Mouse (Mus musculus) thymus, adult 2 months (tissue): Measurements from ENCODE around the gene Mical1. TPM values are rescaled to one million over a fixed set of nuclear protein-coding genes. Genes with fewer than 3 reads are reported as not detected.
"Not testable (repeated sequence)": the region's sequence is repeated elsewhere in the genome, so short reads cannot be mapped to it uniquely, and the experiment has no call there.

Experiments
- DNase-seq: peaks from one replicate; pipeline ENCODE4 v3.0.0; 2021
- H3K27ac ChIP-seq: fragments of 200-500 bp; 2 replicates; pipeline ENCODE4 v1.5.1; 2012; ENCODE audit warnings: low read length, control low read depth; ENCODE audit not compliant: control insufficient read depth, insufficient read depth
- H3K27me3 ChIP-seq: fragments of 200-500 bp; 2 replicates; pipeline ENCODE4 v1.6.1; 2012; ENCODE audit warnings: mild to moderate bottlenecking, low read length, moderate library complexity, mixed read lengths; ENCODE audit not compliant: control insufficient read depth, insufficient read depth
- H3K36me3 ChIP-seq: fragments of 200-500 bp; 2 replicates; pipeline ENCODE4 v1.6.1; 2012; ENCODE audit warnings: mild to moderate bottlenecking, low read length, moderate library complexity; ENCODE audit not compliant: control insufficient read depth, insufficient read depth
- H3K4me1 ChIP-seq: fragments of 200-500 bp; replicated peaks from 2 replicates; pipeline ENCODE4 v1.6.1; 2012; ENCODE audit warnings: low read length; ENCODE audit not compliant: control insufficient read depth, insufficient read depth
- H3K4me3 ChIP-seq: fragments of 200-500 bp; 2 replicates; pipeline ENCODE4 v1.5.1; 2012; ENCODE audit warnings: mild to moderate bottlenecking, low read length, control low read depth, moderate library complexity; ENCODE audit not compliant: control insufficient read depth, insufficient read depth
- CTCF ChIP-seq: fragments of 200-500 bp; IDR thresholded peaks from 2 replicates; pipeline ENCODE4 v1.5.1; 2012; ENCODE audit warnings: mild to moderate bottlenecking, control low read depth, low read length, moderate library complexity, borderline replicate concordance; ENCODE audit not compliant: control insufficient read depth, poor library complexity, insufficient read depth; ENCODE audit errors: extremely low read depth
- POLR2A ChIP-seq: fragments of 200-500 bp; IDR thresholded peaks from 2 replicates; pipeline ENCODE4 v1.6.1; 2012; ENCODE audit warnings: mild to moderate bottlenecking, low read length, control low read depth, moderate library complexity; ENCODE audit not compliant: control insufficient read depth, poor library complexity, insufficient read depth; ENCODE audit errors: extremely low read depth
- WGBS: fragments of 180-500 bp; shearing (Covaris S2); methylation state at CpG from one replicate; pipeline ENCODE4 v1.1.7; 2018; 5-methylcytosine and 5-hydroxymethylcytosine counted together
- polyA plus RNA-seq: library from polyadenylated mRNA; depleted of rRNA; stranded (reverse); fragments of >200 nt; gene quantifications from 2 replicates; pipeline ENCODE4 v1.2.3, GENCODE M21; 2012

Mical1 gene
- polyA plus RNA-seq, 1 experiment: 249 TPM

DNA sequence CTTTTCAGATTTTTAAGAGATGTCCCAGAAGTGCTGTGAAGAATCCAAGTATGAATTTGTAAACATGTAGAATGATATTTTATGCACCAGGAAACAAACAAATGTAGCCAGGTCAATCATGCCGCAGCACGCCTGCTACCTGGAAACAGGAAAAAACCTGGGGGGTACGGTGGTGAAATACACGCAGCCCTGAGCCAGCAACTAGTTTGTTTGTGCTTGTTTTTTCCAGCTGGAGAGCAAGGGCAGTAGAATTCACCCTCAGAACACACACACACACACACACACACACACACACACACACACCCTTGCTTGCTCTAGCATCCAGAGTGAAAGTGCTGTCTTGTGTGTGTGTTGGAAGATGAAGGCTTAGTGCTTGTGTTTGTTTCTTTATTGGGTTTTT is 15.0 kb downstream of the Mical1 start:
- Histone ChIP-seq H3K4me3 (no peak overlapping the region), H3K4me1 (peaks cover 24% of the 10 kb centered on the region), H3K27me3 (no peaks in the 10 kb centered on the region), H3K27ac (no peak overlapping the region), H3K36me3 (peaks cover 18% of the 10 kb centered on the region)
- TF ChIP-seq CTCF (no peak), POLR2A (no peak)
- 26% methylated on average over 4 of the region's 4 CpGs for WGBS
- no peak for DNase-seq

DNA sequence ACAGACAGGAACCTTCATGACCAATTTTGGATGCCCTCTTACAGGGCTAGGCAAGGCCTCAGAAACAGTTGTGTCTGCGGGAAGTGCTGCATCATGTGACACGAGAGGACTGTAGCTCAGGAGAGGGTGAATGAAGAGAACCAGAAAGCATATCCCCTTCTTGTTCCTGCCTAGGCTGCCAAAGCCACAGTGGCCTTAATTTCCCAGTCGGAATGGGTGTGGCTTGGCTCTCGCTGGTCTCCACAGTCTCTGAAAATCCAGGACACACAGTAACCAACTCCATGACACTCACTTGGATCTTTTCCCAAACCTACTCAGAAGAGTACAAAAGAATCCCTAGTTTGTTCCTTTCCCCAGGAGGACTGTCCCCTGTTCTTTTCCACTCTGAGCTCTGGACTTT is 24.8 kb downstream of the Mical1 start:
- no peak overlapping the region for H3K27ac ChIP-seq
- 86% methylated on average over 4 of the region's 4 CpGs for WGBS
- no peak for TF ChIP-seq POLR2A
- TF ChIP-seq CTCF: no peak
- H3K4me3 ChIP-seq: no peak overlapping the region
- no peaks in the 10 kb centered on the region for H3K4me1 ChIP-seq
- H3K27me3 ChIP-seq: no peaks in the 10 kb centered on the region
- no peaks in the 10 kb centered on the region for H3K36me3 ChIP-seq
- no peak for DNase-seq

DNA sequence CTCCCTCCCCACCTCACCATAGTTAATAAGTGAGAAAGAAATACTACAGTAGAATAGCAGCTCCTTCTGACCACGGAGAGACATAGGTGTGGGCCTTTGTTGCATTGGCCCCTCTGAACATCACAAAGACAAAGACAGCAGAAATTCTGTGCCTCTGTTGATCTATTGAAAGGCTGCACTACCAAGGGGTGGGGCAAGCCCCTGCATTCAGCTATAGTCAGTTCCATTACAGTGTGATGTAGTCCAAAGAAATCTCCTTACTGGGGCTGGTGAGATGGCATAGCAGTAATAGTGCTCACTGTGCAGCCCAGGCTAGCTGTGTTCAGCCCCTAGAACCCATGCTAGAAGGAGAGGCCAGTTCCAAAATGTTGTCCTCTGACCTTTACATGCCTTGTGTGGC is 28.9 kb downstream of the Mical1 start:
- TF ChIP-seq POLR2A (no peak), CTCF (no peak)
- no peak overlapping the region for H3K27ac ChIP-seq
- no peaks in the 10 kb centered on the region for H3K4me1 ChIP-seq
- no peaks in the 10 kb centered on the region for H3K36me3 ChIP-seq
- H3K27me3 ChIP-seq: no peaks in the 10 kb centered on the region
- H3K4me3 ChIP-seq: no peak overlapping the region
- 93% methylated on average over 1 of the region's 1 CpGs for WGBS
- no peak for DNase-seq

DNA sequence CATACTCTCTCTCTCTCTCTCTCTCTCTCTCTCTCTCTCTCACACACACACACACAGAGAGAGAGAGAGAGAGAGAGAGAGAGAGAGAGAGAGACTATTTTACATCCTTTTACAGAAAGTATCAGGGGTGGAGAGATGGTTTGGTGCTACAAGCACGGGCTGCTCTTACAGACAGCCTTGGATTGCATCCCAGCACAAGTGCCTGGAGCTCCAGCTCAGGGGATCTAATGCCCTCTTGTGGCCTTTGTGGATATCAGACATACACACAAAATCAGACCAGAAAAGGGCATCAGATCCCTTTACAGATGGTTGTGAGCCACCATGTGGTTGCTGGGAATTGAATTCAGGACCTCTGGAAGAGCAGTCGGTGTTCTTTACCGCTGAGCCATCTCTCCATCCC is 29.3 kb downstream of the Mical1 start:
- not testable (repeated sequence) for H3K4me1 ChIP-seq, H3K27me3 ChIP-seq, H3K36me3 ChIP-seq, H3K4me3 ChIP-seq, H3K27ac ChIP-seq
- DNase-seq: peak; percentile 64
- 4% methylated on average over 3 of the region's 3 CpGs for WGBS

DNA sequence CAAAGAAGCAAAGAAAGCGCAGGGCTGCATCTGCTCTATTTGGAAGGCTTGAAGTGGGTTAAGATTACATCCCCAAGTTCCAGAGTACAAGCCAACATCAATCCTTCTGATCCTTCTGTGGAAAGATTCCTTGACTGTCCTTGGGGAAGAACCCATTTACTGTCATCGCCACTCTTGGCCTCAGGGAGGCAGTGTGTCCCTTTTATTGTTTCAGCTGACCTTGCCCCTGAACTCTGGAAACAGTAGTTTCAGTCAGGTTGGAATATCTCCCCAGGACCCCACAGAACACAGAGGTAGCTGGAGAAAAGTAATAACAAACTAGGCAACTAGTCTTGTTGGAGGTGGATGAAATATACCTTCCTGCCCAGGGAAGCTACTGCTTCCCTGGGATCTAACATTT is 33.0 kb downstream of the Mical1 start:
- H3K4me1 ChIP-seq: no peaks in the 10 kb centered on the region
- H3K27ac ChIP-seq: no peak overlapping the region
- DNase-seq: peak; percentile 56
- TF ChIP-seq CTCF (no peak), POLR2A (no peak)
- 61% methylated on average over 2 of the region's 2 CpGs for WGBS
- H3K27me3 ChIP-seq: no peaks in the 10 kb centered on the region
- H3K36me3 ChIP-seq: no peaks in the 10 kb centered on the region
- H3K4me3 ChIP-seq: no peak overlapping the region

DNA sequence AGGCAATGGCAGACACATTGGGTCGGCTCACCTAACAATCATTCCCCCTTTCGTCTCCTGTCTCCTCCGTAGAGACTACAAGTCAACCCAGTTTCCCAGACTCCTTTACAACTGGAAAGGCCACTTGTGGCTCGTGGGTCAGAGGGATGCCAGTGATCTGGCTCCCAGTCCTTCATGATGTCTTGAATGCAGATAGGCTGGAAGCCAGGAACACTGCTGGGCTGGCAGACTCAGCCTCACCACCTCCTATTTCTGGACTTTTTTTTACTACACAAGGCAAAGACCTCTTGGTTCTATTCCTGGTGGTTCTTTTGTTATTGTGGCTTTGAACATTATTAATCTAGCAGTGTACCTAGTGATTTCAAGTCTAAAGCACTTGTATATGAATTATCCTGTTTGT is 38.2 kb downstream of the Mical1 start:
- H3K4me3 ChIP-seq: no peak overlapping the region
- H3K27ac ChIP-seq: no peak overlapping the region
- DNase-seq: no peak
- TF ChIP-seq POLR2A (no peak), CTCF (no peak)
- H3K36me3 ChIP-seq: no peaks in the 10 kb centered on the region
- WGBS: 91% methylated on average over 4 of the region's 4 CpGs
- H3K27me3 ChIP-seq: no peaks in the 10 kb centered on the region
- no peaks in the 10 kb centered on the region for H3K4me1 ChIP-seq

DNA sequence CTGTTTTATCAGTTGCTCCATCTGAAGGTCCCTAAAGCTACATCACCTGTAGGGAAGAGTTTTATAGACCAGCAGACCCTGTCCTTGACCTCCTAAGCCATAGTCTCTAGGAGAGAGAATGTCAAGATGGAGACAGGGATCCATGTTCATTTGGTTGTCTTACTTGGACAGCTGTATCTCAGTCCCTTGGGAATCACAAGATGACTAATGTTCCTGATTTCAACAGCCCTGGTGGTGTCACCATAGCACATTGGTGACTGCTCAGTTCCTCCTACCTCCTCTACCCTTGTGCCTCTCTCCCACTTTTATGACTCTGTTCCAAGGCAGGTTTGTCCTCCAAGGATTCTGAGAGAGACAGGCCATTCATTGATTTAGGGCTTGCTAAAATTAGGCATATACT is 38.8 kb downstream of the Mical1 start:
- no peaks in the 10 kb centered on the region for H3K27me3 ChIP-seq
- TF ChIP-seq POLR2A (no peak), CTCF (no peak)
- H3K4me3 ChIP-seq: no peak overlapping the region
- H3K36me3 ChIP-seq: no peaks in the 10 kb centered on the region
- DNase-seq: no peak
- no peak overlapping the region for H3K27ac ChIP-seq
- no peaks in the 10 kb centered on the region for H3K4me1 ChIP-seq

DNA sequence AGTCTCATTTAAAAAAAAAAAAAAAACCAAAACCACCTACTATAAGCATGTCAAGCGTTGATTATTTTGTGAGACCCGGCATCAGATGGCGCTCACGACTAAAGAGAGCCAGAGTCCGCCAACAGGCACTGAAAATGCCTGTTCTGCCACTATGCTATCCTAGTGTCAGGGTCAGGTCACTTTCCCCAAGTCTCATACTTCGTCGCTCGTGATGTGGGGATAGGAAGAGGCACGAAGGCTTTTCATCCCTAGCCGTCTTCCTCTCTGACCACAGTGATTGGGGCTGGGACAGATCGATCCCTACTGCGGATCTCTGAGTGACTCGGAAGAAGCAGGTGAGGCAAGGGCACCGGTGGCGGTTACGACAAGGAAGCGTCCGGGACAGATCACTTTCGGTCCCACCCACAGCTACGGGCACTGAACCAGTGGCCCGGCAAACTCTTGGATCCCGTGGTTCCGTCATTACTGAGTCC is 42.4 kb downstream of the Mical1 start:
- WGBS: under 1% methylated on average over 23 of the region's 23 CpGs
- Histone ChIP-seq H3K27ac (peak overlapping the region; percentile 92), H3K36me3 (peaks cover 8% of the 10 kb centered on the region; the same call in 1 of the 2 replicates), H3K4me3 (peak overlapping the region; percentile 85), H3K27me3 (no peaks in the 10 kb centered on the region), H3K4me1 (no peaks in the 10 kb centered on the region; the same call in 1 of the 2 replicates)
- DNase-seq: peak; percentile 87
- TF ChIP-seq CTCF (no peak), POLR2A (no peak)
